In the genomic region with DNA sequence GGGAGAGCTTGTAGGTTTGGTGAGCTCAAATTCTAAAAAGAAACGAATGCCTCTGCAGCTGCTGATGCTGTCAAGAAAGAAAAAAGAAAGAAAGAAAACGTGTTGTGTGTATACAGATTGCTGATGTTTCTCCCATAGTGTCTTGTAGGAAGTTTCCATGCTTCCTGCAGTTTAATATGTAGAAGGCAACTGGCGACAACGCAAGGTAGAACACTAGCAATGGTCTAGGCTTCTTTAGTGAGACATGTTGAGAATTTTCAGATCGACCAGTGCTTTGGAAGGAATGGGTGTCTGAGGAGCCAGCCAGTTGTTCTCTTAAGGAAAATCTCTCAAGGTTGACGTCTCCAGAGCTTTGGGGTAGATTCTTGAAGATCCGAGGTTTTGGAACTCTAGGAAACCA, we compare ENCODE assay signal across 11 mouse cellular contexts. TPM values are rescaled to one million over a fixed set of nuclear protein-coding genes. Genes with fewer than 3 reads are reported as not detected.
DNase-seq lines count a peak whose midpoint lies in the region; ATAC-seq lines count a peak whose summit lies in the region.
"Had no signal": no experiment of that assay in that cellular context is flagged by ENCODE, and none has a peak within 500 bp of the region (broad histone marks: within the 10 kb centered on the region; RNA-seq: fewer than 3 reads in every experiment).

No protein-coding gene starts in this region.

- no peak overlapping the region for H3K27ac ChIP-seq in liver, embryonic 12.5 days
- peak overlapping the region; percentile 87 for H3K27ac ChIP-seq in hindbrain, embryonic 15.5 days (replicated peaks)
- H3K27ac ChIP-seq in neural tube, embryonic 15.5 days (replicated peaks), result peak overlapping the region; percentile 89

- 20% methylated on average over 7 of the region's 7 CpGs for WGBS in liver, embryonic 12.5 days (ENCODE audit: insufficient replicate concordance)
- 26% methylated on average over 7 of the region's 7 CpGs for WGBS in hindbrain, embryonic 15.5 days
- WGBS in neural tube, embryonic 15.5 days, result 30% methylated on average over 7 of the region's 7 CpGs

- no peaks in the 10 kb centered on the region for H3K36me3 ChIP-seq in liver, embryonic 12.5 days
- no peaks in the 10 kb centered on the region for H3K36me3 ChIP-seq in hindbrain, embryonic 15.5 days
- H3K36me3 ChIP-seq in neural tube, embryonic 15.5 days, result no peaks in the 10 kb centered on the region

- DNase-seq in heart, adult 11 months, result peak; percentile 30
- no peak for DNase-seq in heart, adult 9 months (ENCODE audit: low spot score in 2 of 2)
- no peak for DNase-seq in liver
- no peak for DNase-seq in layer of hippocampus, postnatal 25 days (ENCODE audit: extremely low spot score in 1 of 2, low spot score in 1 of 2)
- DNase-seq in layer of hippocampus, adult 18-20 months (ENCODE audit: low spot score in 2 of 2), result no peak
- DNase-seq: kidney, postnatal 10 days; thymus, postnatal 25 days had no signal

- H3K9ac ChIP-seq in liver, embryonic 12.5 days, result no peak overlapping the region
- H3K9ac ChIP-seq in hindbrain, embryonic 15.5 days, result peak overlapping the region; percentile 46
- H3K9ac ChIP-seq in neural tube, embryonic 15.5 days (replicated peaks), result peak overlapping the region; percentile 57

- H3K4me3 ChIP-seq in liver, embryonic 12.5 days, result no peak overlapping the region
- H3K4me3 ChIP-seq in hindbrain, embryonic 15.5 days, result peak overlapping the region; percentile 49
- H3K4me3 ChIP-seq in neural tube, embryonic 15.5 days (replicated peaks), result peak overlapping the region; percentile 51

- no peaks in the 10 kb centered on the region for H3K9me3 ChIP-seq in liver, embryonic 12.5 days (replicated peaks)
- no peaks in the 10 kb centered on the region for H3K9me3 ChIP-seq in hindbrain, embryonic 15.5 days
- H3K9me3 ChIP-seq in neural tube, embryonic 15.5 days (replicated peaks), result no peaks in the 10 kb centered on the region

- H3K4me2 ChIP-seq in liver, embryonic 12.5 days, result peak overlapping the region; percentile 51; the same call in 1 of the 2 replicates
- H3K4me2 ChIP-seq in hindbrain, embryonic 15.5 days, result peak overlapping the region; percentile 72
- H3K4me2 ChIP-seq in neural tube, embryonic 15.5 days, result peak overlapping the region; percentile 64

- H3K27me3 ChIP-seq in liver, embryonic 12.5 days (replicated peaks), result peaks cover 14% of the 10 kb centered on the region
- H3K27me3 ChIP-seq in hindbrain, embryonic 15.5 days, result no peaks in the 10 kb centered on the region
- H3K27me3 ChIP-seq in neural tube, embryonic 15.5 days (replicated peaks), result no peaks in the 10 kb centered on the region

- H3K4me1 ChIP-seq in liver, embryonic 12.5 days, result peaks cover 6% of the 10 kb centered on the region; the same call in 1 of the 2 replicates
- H3K4me1 ChIP-seq in hindbrain, embryonic 15.5 days (replicated peaks), result 0 out of 2 replicates have a peak, but pooled peaks cover 7% of the 10 kb centered on the region
- H3K4me1 ChIP-seq in neural tube, embryonic 15.5 days, result peaks cover 16% of the 10 kb centered on the region

- ATAC-seq in liver, embryonic 12.5 days, result no peak
- ATAC-seq in hindbrain, embryonic 15.5 days (ENCODE audit: low FRiP score, low read depth), result no peak
- ATAC-seq in neural tube, embryonic 15.5 days (ENCODE audit: low FRiP score), result 0 out of 2 replicates have a peak, but pooled peaks have one; percentile 36
- ATAC-seq: lung, postnatal 0 days had no signal

RNA-seq across cellular contexts. Expression of gene Ctxn2, which starts 0.4 kb away (rescaled TPM):
- polyA plus RNA-seq in liver, embryonic 12.5 days (2016; fragmentation: Nextera tagmentation; extraction: Ambion mirVana), result not detected in 2 replicates
- polyA plus RNA-seq in hindbrain, embryonic 15.5 days (2015; fragmentation: Nextera tagmentation; extraction: Ambion mirVana), result 16.4 and 21.0 TPM in 2 replicates
- polyA plus RNA-seq in neural tube, embryonic 15.5 days (2015; fragmentation: Nextera tagmentation; extraction: Ambion mirVana), result 21.9 and 29.0 TPM in 2 replicates
- 10 to 100 TPM; 12.5 to 13.7 TPM for total RNA-seq in layer of hippocampus, postnatal 25 days (2021)
- total RNA-seq in layer of hippocampus, adult 18-20 months (2021), result 10 to 100 TPM; 12.2 to 16.1 TPM
- polyA plus RNA-seq: lung, postnatal 0 days had no signal

RNA-seq across cellular contexts. Expression of gene Myef2, which starts 13.4 kb away (rescaled TPM):
- polyA plus RNA-seq in liver, embryonic 12.5 days (2016; fragmentation: Nextera tagmentation; extraction: Ambion mirVana), result 42.2 and 45.0 TPM in 2 replicates
- polyA plus RNA-seq in hindbrain, embryonic 15.5 days (2015; fragmentation: Nextera tagmentation; extraction: Ambion mirVana), result 181 and 187 TPM in 2 replicates
- 173 and 195 TPM in 2 replicates for polyA plus RNA-seq in neural tube, embryonic 15.5 days (2015; fragmentation: Nextera tagmentation; extraction: Ambion mirVana)
- 100 to 1,000 TPM in 1 of 2 experiments, 10 to 100 TPM in 1; 99.2 to 116 TPM for total RNA-seq in layer of hippocampus, postnatal 25 days (2021)
- 10 to 100 TPM; 87.6 to 95.8 TPM for total RNA-seq in layer of hippocampus, adult 18-20 months (2021)

RNA-seq across cellular contexts. Expression of gene Slc12a1, which starts 15.5 kb away (rescaled TPM):
- not detected in 2 replicates for polyA plus RNA-seq in liver, embryonic 12.5 days (2016; fragmentation: Nextera tagmentation; extraction: Ambion mirVana)
- polyA plus RNA-seq in hindbrain, embryonic 15.5 days (2015; fragmentation: Nextera tagmentation; extraction: Ambion mirVana), result 0.09 and 0.13 TPM in 2 replicates
- 0.06 TPM in 2 replicates for polyA plus RNA-seq in neural tube, embryonic 15.5 days (2015; fragmentation: Nextera tagmentation; extraction: Ambion mirVana)
- total RNA-seq in layer of hippocampus, postnatal 25 days (2021), result under 1 TPM in 1 of 2 experiments, not detected in 1; 0.07 TPM
- under 1 TPM; 0.12 to 0.18 TPM for total RNA-seq in layer of hippocampus, adult 18-20 months (2021)

Comparison
In these comparisons a context has a peak if more than half of its experiments do, and no peak if none do; other contexts are left out.
1. RNA of gene Ctxn2, which starts 0.4 kb away (polyA plus RNA-seq): 21.9 to 29.0 TPM in neural tube, embryonic 15.5 days and 16.4 to 21.0 TPM in hindbrain, embryonic 15.5 days; not detected in liver, embryonic 12.5 days; every median in the first group is over 10 times any median in the second.
2. Peak in every context shown above with its lines, with median percentiles within 50 percentile points of each other: H3K4me2 ChIP-seq.